Mouse (Mus musculus): Measurements from ENCODE around the gene Slc22a7. TPM values are rescaled to one million over a fixed set of nuclear protein-coding genes. Genes with fewer than 3 reads are reported as not detected.

Gene Slc22a7
- polyA plus RNA-seq, 1 experiment from 2014 or later = not detected

- no peak for ATAC-seq (replicated peaks; ENCODE audit: insufficient number of reproducible peaks, low FRiP score, low TSS enrichment)
- WGBS (ENCODE audit: insufficient replicate concordance) = 45% methylated on average over 5 of the region's 5 CpGs
- Histone ChIP-seq H3K9me3 (replicated peaks; ENCODE audit: control insufficient read depth, low read length) (no peaks in the 10 kb centered on the region), H3K9ac (ENCODE audit: low read depth, low read length) (no peak overlapping the region), H3K27ac (ENCODE audit: low read depth, low read length) (no peak overlapping the region), H3K4me2 (no peak overlapping the region), H3K4me3 (ENCODE audit: low read depth, low read length) (no peak overlapping the region), H3K36me3 (ENCODE audit: control insufficient read depth, insufficient read depth, low read length) (no peaks in the 10 kb centered on the region), H3K4me1 (ENCODE audit: control insufficient read depth, insufficient read depth, low read length) (peaks cover 20% of the 10 kb centered on the region), H3K27me3 (ENCODE audit: control insufficient read depth, insufficient read depth, low read length) (peaks cover 44% of the 10 kb centered on the region)
Measured at GRCm38 (mm10) chr17:46462226-46462625, 24.0 kb upstream of the Slc22a7 start.

- no peak for ATAC-seq (replicated peaks; ENCODE audit: insufficient number of reproducible peaks, low FRiP score, low TSS enrichment)
- peak overlapping the region; percentile 71; the same call in 1 of the 2 replicates for H3K9ac ChIP-seq (ENCODE audit: low read depth, low read length)
- peaks cover 20% of the 10 kb centered on the region for H3K4me1 ChIP-seq (ENCODE audit: control insufficient read depth, insufficient read depth, low read length)
- H3K4me2 ChIP-seq = peak overlapping the region; percentile 83
- H3K4me3 ChIP-seq (ENCODE audit: low read depth, low read length) = peak overlapping the region; percentile 41
- WGBS (ENCODE audit: insufficient replicate concordance) = 14% methylated on average over 8 of the region's 8 CpGs
- H3K36me3 ChIP-seq (ENCODE audit: control insufficient read depth, insufficient read depth, low read length) = no peaks in the 10 kb centered on the region
- no peak overlapping the region for H3K27ac ChIP-seq (ENCODE audit: low read depth, low read length)
- H3K27me3 ChIP-seq (ENCODE audit: control insufficient read depth, insufficient read depth, low read length) = peaks cover 49% of the 10 kb centered on the region
- no peaks in the 10 kb centered on the region for H3K9me3 ChIP-seq (replicated peaks; ENCODE audit: control insufficient read depth, low read length)
Measured at GRCm38 (mm10) chr17:46461347-46461746, 23.1 kb upstream of the Slc22a7 start.

- Histone ChIP-seq H3K4me3 (ENCODE audit: low read depth, low read length) (peak overlapping the region; percentile 41), H3K27me3 (ENCODE audit: control insufficient read depth, insufficient read depth, low read length) (peaks cover 56% of the 10 kb centered on the region), H3K36me3 (ENCODE audit: control insufficient read depth, insufficient read depth, low read length) (no peaks in the 10 kb centered on the region), H3K4me2 (peak overlapping the region; percentile 83), H3K4me1 (ENCODE audit: control insufficient read depth, insufficient read depth, low read length) (peaks cover 25% of the 10 kb centered on the region), H3K9ac (ENCODE audit: low read depth, low read length) (peak overlapping the region; percentile 71), H3K27ac (ENCODE audit: low read depth, low read length) (no peak overlapping the region), H3K9me3 (replicated peaks; ENCODE audit: control insufficient read depth, low read length) (no peaks in the 10 kb centered on the region)
- WGBS (ENCODE audit: insufficient replicate concordance) = 3% methylated on average over 32 of the region's 32 CpGs
- no peak for ATAC-seq (replicated peaks; ENCODE audit: insufficient number of reproducible peaks, low FRiP score, low TSS enrichment)
Measured at GRCm38 (mm10) chr17:46460673-46461072, 22.4 kb upstream of the Slc22a7 start.

GRCm38 (mm10) chr17:46458439-46458838, 20.2 kb upstream of the Slc22a7 start:
- Histone ChIP-seq H3K27ac (ENCODE audit: low read depth, low read length) (peak overlapping the region; percentile 46), H3K4me1 (ENCODE audit: control insufficient read depth, insufficient read depth, low read length) (peaks cover 39% of the 10 kb centered on the region), H3K4me3 (ENCODE audit: low read depth, low read length) (no peak overlapping the region), H3K4me2 (peak overlapping the region; percentile 31), H3K9ac (ENCODE audit: low read depth, low read length) (no peak overlapping the region), H3K36me3 (ENCODE audit: control insufficient read depth, insufficient read depth, low read length) (no peaks in the 10 kb centered on the region), H3K9me3 (replicated peaks; ENCODE audit: control insufficient read depth, low read length) (no peaks in the 10 kb centered on the region), H3K27me3 (ENCODE audit: control insufficient read depth, insufficient read depth, low read length) (peaks cover 72% of the 10 kb centered on the region)
- 0 out of 2 replicates have a peak, but pooled peaks have one; percentile 13 for ATAC-seq (replicated peaks; ENCODE audit: insufficient number of reproducible peaks, low FRiP score, low TSS enrichment)
- 17% methylated on average over 3 of the region's 3 CpGs for WGBS (ENCODE audit: insufficient replicate concordance)

- WGBS (ENCODE audit: insufficient replicate concordance) = 14% methylated on average over 10 of the region's 10 CpGs
- no peak for ATAC-seq (replicated peaks; ENCODE audit: insufficient number of reproducible peaks, low FRiP score, low TSS enrichment)
Measured at GRCm38 (mm10) chr17:46457791-46458190, 19.5 kb upstream of the Slc22a7 start.

GRCm38 (mm10) chr17:46455110-46455691, 16.9 kb upstream of the Slc22a7 start:
- Histone ChIP-seq H3K4me2 (peak overlapping the region; percentile 81), H3K4me1 (ENCODE audit: control insufficient read depth, insufficient read depth, low read length) (peaks cover 34% of the 10 kb centered on the region), H3K4me3 (ENCODE audit: low read depth, low read length) (peak overlapping the region; percentile 42), H3K9ac (ENCODE audit: low read depth, low read length) (peak overlapping the region; percentile 39; the same call in 1 of the 2 replicates), H3K27ac (ENCODE audit: low read depth, low read length) (no peak overlapping the region), H3K27me3 (ENCODE audit: control insufficient read depth, insufficient read depth, low read length) (peaks cover 66% of the 10 kb centered on the region), H3K9me3 (replicated peaks; ENCODE audit: control insufficient read depth, low read length) (no peaks in the 10 kb centered on the region), H3K36me3 (ENCODE audit: control insufficient read depth, insufficient read depth, low read length) (no peaks in the 10 kb centered on the region)
- 0 out of 2 replicates have a peak, but pooled peaks have one; percentile 19 for ATAC-seq (replicated peaks; ENCODE audit: insufficient number of reproducible peaks, low FRiP score, low TSS enrichment)
- under 1% methylated on average over 33 of the region's 33 CpGs for WGBS (ENCODE audit: insufficient replicate concordance)

More at GRCm38 (mm10) chr17:46457791-46458190, 19.5 kb upstream of the Slc22a7 start:
- Histone ChIP-seq H3K4me1 (ENCODE audit: control insufficient read depth, insufficient read depth, low read length) (peaks cover 44% of the 10 kb centered on the region), H3K9me3 (replicated peaks; ENCODE audit: control insufficient read depth, low read length) (no peaks in the 10 kb centered on the region), H3K9ac (ENCODE audit: low read depth, low read length) (no peak overlapping the region), H3K4me3 (ENCODE audit: low read depth, low read length) (no peak overlapping the region), H3K4me2 (no peak overlapping the region; the same call in 1 of the 2 replicates), H3K27me3 (ENCODE audit: control insufficient read depth, insufficient read depth, low read length) (peaks cover 74% of the 10 kb centered on the region), H3K36me3 (ENCODE audit: control insufficient read depth, insufficient read depth, low read length) (no peaks in the 10 kb centered on the region), H3K27ac (ENCODE audit: low read depth, low read length) (peak overlapping the region; percentile 46; the same call in 1 of the 2 replicates)

GRCm38 (mm10) chr17:46454539-46454938, 16.3 kb upstream of the Slc22a7 start:
- Histone ChIP-seq H3K9me3 (replicated peaks; ENCODE audit: control insufficient read depth, low read length) (no peaks in the 10 kb centered on the region), H3K4me3 (ENCODE audit: low read depth, low read length) (peak overlapping the region; percentile 42), H3K27me3 (ENCODE audit: control insufficient read depth, insufficient read depth, low read length) (peaks cover 59% of the 10 kb centered on the region), H3K36me3 (ENCODE audit: control insufficient read depth, insufficient read depth, low read length) (no peaks in the 10 kb centered on the region), H3K9ac (ENCODE audit: low read depth, low read length) (0 out of 2 replicates have a peak overlapping the region, but pooled peaks have one; percentile 39), H3K4me1 (ENCODE audit: control insufficient read depth, insufficient read depth, low read length) (peaks cover 34% of the 10 kb centered on the region), H3K27ac (ENCODE audit: low read depth, low read length) (no peak overlapping the region), H3K4me2 (peak overlapping the region; percentile 81)
- WGBS (ENCODE audit: insufficient replicate concordance) = 2% methylated on average over 9 of the region's 9 CpGs
- no peak for ATAC-seq (replicated peaks; ENCODE audit: insufficient number of reproducible peaks, low FRiP score, low TSS enrichment)

GRCm38 (mm10) chr17:46453970-46454411, 15.7 kb upstream of the Slc22a7 start:
- WGBS (ENCODE audit: insufficient replicate concordance) = 2% methylated on average over 26 of the region's 26 CpGs
- Histone ChIP-seq H3K9me3 (replicated peaks; ENCODE audit: control insufficient read depth, low read length) (no peaks in the 10 kb centered on the region), H3K4me3 (ENCODE audit: low read depth, low read length) (peak overlapping the region; percentile 42), H3K4me2 (peak overlapping the region; percentile 81), H3K4me1 (ENCODE audit: control insufficient read depth, insufficient read depth, low read length) (peaks cover 33% of the 10 kb centered on the region), H3K27me3 (ENCODE audit: control insufficient read depth, insufficient read depth, low read length) (peaks cover 56% of the 10 kb centered on the region), H3K36me3 (ENCODE audit: control insufficient read depth, insufficient read depth, low read length) (no peaks in the 10 kb centered on the region), H3K27ac (ENCODE audit: low read depth, low read length) (no peak overlapping the region), H3K9ac (ENCODE audit: low read depth, low read length) (0 out of 2 replicates have a peak overlapping the region, but pooled peaks have one; percentile 1)
- ATAC-seq (replicated peaks; ENCODE audit: insufficient number of reproducible peaks, low FRiP score, low TSS enrichment) = no peak
